ENCODE assay signal across 8 mouse cellular contexts in the genomic region with DNA sequence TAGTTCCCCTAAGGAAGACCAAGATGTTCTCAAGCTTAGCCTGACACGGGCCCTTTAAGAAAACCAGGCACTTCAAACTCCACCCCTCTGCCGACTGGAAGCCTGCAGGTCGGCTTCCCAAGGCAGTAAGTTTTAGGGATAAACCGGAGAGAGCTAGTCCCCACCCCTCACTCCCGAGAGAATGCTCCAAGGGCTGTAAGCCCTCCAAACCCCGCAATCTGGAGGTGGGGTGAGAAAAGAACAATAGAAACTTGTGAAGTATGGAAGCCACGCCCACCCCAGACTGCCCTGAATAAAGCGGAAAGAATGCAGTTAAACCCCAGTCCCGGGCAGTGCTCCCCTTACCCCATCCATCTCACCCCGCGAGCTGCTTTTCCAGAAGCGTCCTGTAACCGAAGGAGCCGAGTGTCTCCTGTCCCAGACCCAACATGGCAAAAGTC. TPM values are rescaled to one million over a fixed set of nuclear protein-coding genes. Genes with fewer than 3 reads are reported as not detected.
DNase-seq lines count a peak whose midpoint lies in the region; ATAC-seq and TF ChIP-seq lines count a peak whose summit lies in the region.

No protein-coding gene starts in this region.

- DNase-seq in layer of hippocampus, postnatal 10 days (ENCODE audit: low spot score in 2 of 2), result peak; percentile 14 to 35
- DNase-seq in layer of hippocampus, postnatal 14 days (ENCODE audit: low spot score in 2 of 2), result no peak
- DNase-seq in gastrocnemius, adult 18-20 months (ENCODE audit: low spot score), result peak; percentile 62
- DNase-seq in hindbrain, embryonic 14.5 days (ENCODE audit: low spot score), result peak; percentile 42
- peak; percentile 59 for DNase-seq in liver
- peak; percentile 67 for DNase-seq in stomach, postnatal 0 days (ENCODE audit: low spot score)

- peaks cover 10% of the 10 kb centered on the region for H3K4me1 ChIP-seq in brown adipose tissue, adult 24 weeks (ENCODE audit: control insufficient read depth, insufficient read depth, insufficient read length, low read length)
- peaks cover 15% of the 10 kb centered on the region for H3K4me1 ChIP-seq in hindbrain, embryonic 14.5 days (replicated peaks; ENCODE audit: control insufficient read depth, insufficient read depth, low read length)
- H3K4me1 ChIP-seq in midbrain, embryonic 16.5 days (ENCODE audit: control insufficient read depth, insufficient read depth, low read length), result peaks cover 34% of the 10 kb centered on the region
- peaks cover 2% of the 10 kb centered on the region for H3K4me1 ChIP-seq in stomach, postnatal 0 days (replicated peaks; ENCODE audit: control insufficient read depth, insufficient read depth)

- peak overlapping the region; percentile 59 for H3K9ac ChIP-seq in hindbrain, embryonic 14.5 days
- H3K9ac ChIP-seq in midbrain, embryonic 16.5 days (ENCODE audit: low read depth, low read length), result peak overlapping the region; percentile 51
- peak overlapping the region; percentile 32; the same call in 1 of the 2 replicates for H3K9ac ChIP-seq in stomach, postnatal 0 days (ENCODE audit: low read length)

- TF ChIP-seq CTCF in stomach, postnatal 0 days (IDR thresholded peaks at IDR 0.05; ENCODE audit: low read depth), result peak; percentile 29; the same call in 1 of the 2 replicates

- H3K27ac ChIP-seq in brown adipose tissue, adult 24 weeks (replicated peaks; ENCODE audit: low read depth, low read length), result peak overlapping the region; percentile 59
- H3K27ac ChIP-seq in hindbrain, embryonic 14.5 days, result peak overlapping the region; percentile 3; the same call in 1 of the 2 replicates
- H3K27ac ChIP-seq in midbrain, embryonic 16.5 days (ENCODE audit: low read length), result no peak overlapping the region
- peak overlapping the region; percentile 91 for H3K27ac ChIP-seq in stomach, postnatal 0 days (replicated peaks)

- H3K4me2 ChIP-seq in hindbrain, embryonic 14.5 days (replicated peaks), result peak overlapping the region; percentile 88
- H3K4me2 ChIP-seq in midbrain, embryonic 16.5 days (ENCODE audit: low read length), result peak overlapping the region; percentile 82
- peak overlapping the region; percentile 84 for H3K4me2 ChIP-seq in stomach, postnatal 0 days (replicated peaks; ENCODE audit: low read depth)

- peak overlapping the region; percentile 68 for H3K4me3 ChIP-seq in brown adipose tissue, adult 24 weeks (ENCODE audit: insufficient read depth, low read depth, low read length)
- peak overlapping the region; percentile 39 for H3K4me3 ChIP-seq in hindbrain, embryonic 14.5 days (replicated peaks; ENCODE audit: low read length)
- peak overlapping the region; percentile 54 for H3K4me3 ChIP-seq in midbrain, embryonic 16.5 days (ENCODE audit: low read depth, low read length)
- peak overlapping the region; percentile 97 for H3K4me3 ChIP-seq in stomach, postnatal 0 days (ENCODE audit: low read depth, low read length)

- H3K36me3 ChIP-seq in hindbrain, embryonic 14.5 days (replicated peaks; ENCODE audit: control insufficient read depth, insufficient read depth), result no peaks in the 10 kb centered on the region
- no peaks in the 10 kb centered on the region for H3K36me3 ChIP-seq in midbrain, embryonic 16.5 days (ENCODE audit: control insufficient read depth, insufficient read depth, low read length)
- H3K36me3 ChIP-seq in stomach, postnatal 0 days (ENCODE audit: control insufficient read depth, insufficient read depth, low read length), result no peaks in the 10 kb centered on the region

- 0% methylated on average over 14 of the region's 14 CpGs for WGBS in hindbrain, embryonic 14.5 days
- under 1% methylated on average over 14 of the region's 14 CpGs for WGBS in midbrain, embryonic 16.5 days
- under 1% methylated on average over 14 of the region's 14 CpGs for WGBS in stomach, postnatal 0 days

- no peaks in the 10 kb centered on the region for H3K27me3 ChIP-seq in hindbrain, embryonic 14.5 days (ENCODE audit: control insufficient read depth, insufficient read depth, low read length)
- no peaks in the 10 kb centered on the region for H3K27me3 ChIP-seq in midbrain, embryonic 16.5 days (ENCODE audit: control insufficient read depth, insufficient read depth, low read depth, low read length)
- H3K27me3 ChIP-seq in stomach, postnatal 0 days (ENCODE audit: control insufficient read depth, insufficient read depth, low read length), result no peaks in the 10 kb centered on the region

- TF ChIP-seq EP300 in stomach, postnatal 0 days (optimal IDR thresholded peaks at IDR 0.05), result no peak

- H3K9me3 ChIP-seq in hindbrain, embryonic 14.5 days (ENCODE audit: control insufficient read depth, low read length), result no peaks in the 10 kb centered on the region
- H3K9me3 ChIP-seq in midbrain, embryonic 16.5 days (replicated peaks; ENCODE audit: control insufficient read depth, low read length, poor library complexity, severe bottlenecking), result no peaks in the 10 kb centered on the region
- H3K9me3 ChIP-seq in stomach, postnatal 0 days (ENCODE audit: control insufficient read depth, low read length), result no peaks in the 10 kb centered on the region

- no peak for ATAC-seq in hindbrain, embryonic 14.5 days (ENCODE audit: low FRiP score)
- ATAC-seq in midbrain, embryonic 16.5 days, result no peak
- ATAC-seq in stomach, postnatal 0 days (ENCODE audit: low FRiP score, low TSS enrichment), result peak; percentile 4; the same call in 1 of the 2 replicates

RNA-seq across cellular contexts. Expression of a gene that starts 1.9 kb away (rescaled TPM):
- total RNA-seq in layer of hippocampus, postnatal 10 days (2021), result 10 to 100 TPM; 68.3 to 73.0 TPM
- 10 to 100 TPM; 65.7 to 66.3 TPM for total RNA-seq in layer of hippocampus, postnatal 14 days (2021)
- 12.7 and 16.1 TPM in 2 replicates for polyA plus RNA-seq in brown adipose tissue, adult 24 weeks (2012; ENCODE audit: insufficient read depth, insufficient read length, missing spikeins)
- total RNA-seq in gastrocnemius, adult 18-20 months (2021), result 100 to 1,000 TPM in 1 of 2 experiments, 10 to 100 TPM in 1; 87.0 to 114 TPM
- 29.6 and 30.1 TPM in 2 replicates for polyA plus RNA-seq in hindbrain, embryonic 14.5 days (2014; fragmentation: Nextera tagmentation; extraction: Ambion mirVana)
- 22.1 and 26.1 TPM in 2 replicates for polyA plus RNA-seq in midbrain, embryonic 16.5 days (2015; fragmentation: Nextera tagmentation; extraction: Ambion mirVana)
- 9.4 and 10.0 TPM in 2 replicates for polyA plus RNA-seq in stomach, postnatal 0 days (2015; fragmentation: Nextera tagmentation; extraction: Ambion mirVana)

Comparison
In these comparisons a context has a peak if more than half of its experiments do, and no peak if none do; other contexts are left out.
1. DNase-seq: peak in layer of hippocampus, postnatal 10 days (2 of 2), gastrocnemius, adult 18-20 months (single experiment), hindbrain, embryonic 14.5 days (single experiment), liver (single experiment) and stomach, postnatal 0 days (single experiment); none in layer of hippocampus, postnatal 14 days (0 of 2).
2. H3K4me3 ChIP-seq: peak in every context shown above with its lines; median percentile 97 in stomach, postnatal 0 days; 68 in brown adipose tissue, adult 24 weeks; 54 in midbrain, embryonic 16.5 days; 39 in hindbrain, embryonic 14.5 days.
3. Peak in every context shown above with its lines, with median percentiles within 50 percentile points of each other: H3K4me2 ChIP-seq and H3K9ac ChIP-seq.